28 mouse cellular contexts compared by ENCODE assay signal in the genomic region with DNA sequence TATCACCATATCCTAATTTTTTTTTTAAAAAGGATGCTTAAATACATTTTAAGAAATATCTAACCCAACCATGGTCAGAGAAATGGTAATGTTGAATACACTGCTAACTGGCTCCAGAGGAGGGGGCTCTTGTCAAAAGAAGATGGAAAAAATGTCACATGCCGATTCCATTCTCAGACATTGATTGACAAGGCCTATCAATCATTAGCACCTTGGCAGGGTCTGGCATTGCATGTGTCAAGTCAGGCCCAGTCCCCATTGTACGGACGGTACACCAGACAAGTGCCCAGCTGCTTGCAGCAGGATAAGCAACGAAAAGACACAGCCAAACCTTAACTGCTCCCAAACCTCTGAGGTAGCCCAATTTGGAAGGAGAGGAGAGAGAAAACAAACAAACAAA. TPM values are rescaled to one million over a fixed set of nuclear protein-coding genes. Genes with fewer than 3 reads are reported as not detected.
A peak's percentile ranks its signal among the peaks of the same experiment; 100 is the strongest.
DNase-seq lines count a peak whose midpoint lies in the region; TF ChIP-seq lines count a peak whose summit lies in the region.
"Had no signal": no experiment of that assay in that cellular context is flagged by ENCODE, and none has a peak within 500 bp of the region (broad histone marks: within the 10 kb centered on the region; RNA-seq: fewer than 3 reads in every experiment).

No protein-coding gene starts in this region.

- no peak overlapping the region for H3K4me3 ChIP-seq in gastrocnemius, adult 2 months
- no peak overlapping the region for H3K4me3 ChIP-seq in left cerebral cortex, adult 2 months
- no peak overlapping the region for H3K4me3 ChIP-seq in CH12.LX (replicated peaks in 1 of 3; ENCODE audit: low read depth in 2 of 3, low read length in 2 of 3, poor library complexity in 1 of 3)
- H3K4me3 ChIP-seq: heart, embryonic 15.5 days; hindbrain, embryonic 15.5 days; limb, embryonic 13.5 days; liver, embryonic 15.5 days; midbrain, embryonic 10.5 days; neural tube, embryonic 15.5 days had no signal

- no peaks in the 10 kb centered on the region for H3K9me3 ChIP-seq in CH12.LX (replicated peaks; ENCODE audit: low read length)
- H3K9me3 ChIP-seq: heart, embryonic 15.5 days; hindbrain, embryonic 15.5 days; limb, embryonic 13.5 days; liver, embryonic 15.5 days; midbrain, embryonic 10.5 days; neural tube, embryonic 15.5 days had no signal

- H3K4me1 ChIP-seq in CH12.LX (ENCODE audit: control insufficient read depth in 1 of 2, insufficient read depth in 2 of 2) = peaks cover 13 to 39% of the 10 kb centered on the region in 2 experiments

- TF ChIP-seq POLR2A in CH12.LX (IDR thresholded peaks at IDR 0.05; ENCODE audit: low read depth, low read length) = no peak

- peaks cover 6 to 28% of the 10 kb centered on the region in 2 experiments for H3K36me3 ChIP-seq in CH12.LX (replicated peaks in 1 of 2; ENCODE audit: control insufficient read depth in 1 of 2, insufficient read depth in 1 of 2, low read length in 1 of 2)

- DNase-seq in gastrocnemius, adult 2 months = peak; percentile 29
- DNase-seq in gastrocnemius, postnatal 10 days = no peak
- DNase-seq in kidney, adult 8-10 months = peak; percentile 70 to 76
- no peak for DNase-seq in kidney, postnatal 10 days
- DNase-seq in left cerebral cortex, adult 2 months (ENCODE audit: extremely low spot score in 1 of 2, low spot score in 2 of 2) = no peak
- DNase-seq in left cerebral cortex, adult 8-10 months (ENCODE audit: low spot score in 2 of 2) = no peak
- DNase-seq in CH12.LX (ENCODE audit: extremely low read depth) = no peak
- no peak for DNase-seq in neural tube, embryonic 10.5 days (ENCODE audit: extremely low spot score, low spot score)
- DNase-seq: adrenal gland, adult 8-10 months; gastrocnemius, postnatal 14 days; layer of hippocampus, postnatal 36 days; thymus, adult 2 months had no signal

- TF ChIP-seq RAD21 in CH12.LX (IDR thresholded peaks at IDR 0.05; ENCODE audit: low read depth, low read length) = peak; percentile 48

- no peak for TF ChIP-seq EP300 in CH12.LX (IDR thresholded peaks at IDR 0.05; ENCODE audit: low read length)

- intact Hi-C loops in gastrocnemius, adult 2 months (cut with DNase I) = loop anchor here (5.0 kb wide), 1 partner anchor 37 kb away; no protein-coding TSS in a partner anchor
- intact Hi-C loops in left cerebral cortex, adult 2 months (cut with DNase I) = no loop called here

- H3K4me2 ChIP-seq in CH12.LX (ENCODE audit: insufficient read depth, low read depth, poor library complexity, severe bottlenecking) = peak overlapping the region; percentile 65
- H3K4me2 ChIP-seq: heart, embryonic 15.5 days; hindbrain, embryonic 15.5 days; limb, embryonic 13.5 days; liver, embryonic 15.5 days; neural tube, embryonic 15.5 days had no signal

- in situ Hi-C loops in CH12.LX (cut with MboI; ENCODE audit: low pct_ligation_motif_present, low pct_unique_long_range_greater_than_20kb, low sequenced_read_pairs) = no loop called here

- H3K79me2 ChIP-seq in CH12.LX (replicated peaks; ENCODE audit: control insufficient read depth, extremely low read depth, insufficient read depth, poor library complexity, severe bottlenecking) = no peaks in the 10 kb centered on the region; the same call in none of the 2 replicates

- H3K27me3 ChIP-seq in CH12.LX (replicated peaks) = no peaks in the 10 kb centered on the region
- H3K27me3 ChIP-seq: heart, embryonic 15.5 days; hindbrain, embryonic 15.5 days; limb, embryonic 13.5 days; liver, embryonic 15.5 days; neural tube, embryonic 15.5 days had no signal

- peak overlapping the region; percentile 98 for H3K27ac ChIP-seq in gastrocnemius, adult 2 months
- peak overlapping the region; percentile 98 for H3K27ac ChIP-seq in left cerebral cortex, adult 2 months
- H3K27ac ChIP-seq in CH12.LX (ENCODE audit: insufficient read depth, low read depth) = peak overlapping the region; percentile 56
- H3K27ac ChIP-seq: hindbrain, embryonic 15.5 days; limb, embryonic 13.5 days; liver, embryonic 15.5 days; midbrain, embryonic 10.5 days; stomach, postnatal 0 days had no signal

- no peak overlapping the region for H3K9ac ChIP-seq in CH12.LX (ENCODE audit: insufficient read depth, low read depth)
- H3K9ac ChIP-seq: heart, embryonic 15.5 days; hindbrain, embryonic 15.5 days; limb, embryonic 13.5 days; liver, embryonic 15.5 days; neural tube, embryonic 15.5 days had no signal

- no peak for TF ChIP-seq CTCF in gastrocnemius, adult 2 months (IDR thresholded peaks at IDR 0.05)
- no peak for TF ChIP-seq CTCF in left cerebral cortex, adult 2 months (IDR thresholded peaks at IDR 0.05)
- peak in 1 of 2 experiments; percentile 57; a peak in 2 of 4 replicates for TF ChIP-seq CTCF in CH12.LX (conservative IDR thresholded peaks at IDR 0.05 in 1 of 2, IDR thresholded peaks at IDR 0.05 in 1 of 2; ENCODE audit: low read depth in 2 of 2, low read length in 2 of 2)

- dilution Hi-C loops in CH12.LX (cut with MboI; ENCODE audit: extremely low pct_ligation_motif_present, extremely low pct_unique_long_range_greater_than_20kb, low sequenced_read_pairs) = no loop called here

TF ChIP-seq in CH12.LX, 34 proteins besides CTCF, POLR2A, EP300 and RAD21:
- 0 out of 2 replicates have a peak, but pooled peaks have one; percentile 41 for TF ChIP-seq MYC (IDR thresholded peaks at IDR 0.05; ENCODE audit: low read depth, low read length)
- TF ChIP-seq USF2 (conservative IDR thresholded peaks at IDR 0.05; ENCODE audit: low read depth, low read length) = no peak
- peak; percentile 36; the same call in 1 of the 2 replicates for TF ChIP-seq BHLHE40 (IDR thresholded peaks at IDR 0.05; ENCODE audit: low read depth, low read length)
- no peak for TF ChIP-seq IRF4 (IDR thresholded peaks at IDR 0.05; ENCODE audit: low read depth, low read length)

RNA-seq across cellular contexts. Expression of a gene that starts 22.0 kb away (rescaled TPM):
- under 1 TPM in 1 of 2 experiments, not detected in 1; 0.22 TPM for total RNA-seq in gastrocnemius, adult 2 months (2021)
- total RNA-seq in gastrocnemius, postnatal 10 days (2021) = not detected
- total RNA-seq in left cerebral cortex, adult 2 months (2021) = not detected
- total RNA-seq in left cerebral cortex, adult 8-10 months (2022) = not detected
- total RNA-seq in CH12.LX (2012; rRNA removed) = not detected in 2 replicates
- not detected in 2 replicates for total RNA-seq in CH12.LX (2014; rRNA removed)
- not detected in 2 replicates for polyA plus RNA-seq in CH12.LX (2012; ENCODE audit: insufficient read length, low read depth)
- total RNA-seq: gastrocnemius, postnatal 14 days; heart, adult 18-20 months; hematopoietic stem cell, adult 5-6 weeks; layer of hippocampus, adult 18-20 months; layer of hippocampus, postnatal 36 days; left cerebral cortex, postnatal 25 days; midbrain, postnatal 0 days had no signal
- polyA plus RNA-seq: embryonic facial prominence, embryonic 14.5 days; forebrain, embryonic 14.5 days; hindbrain, embryonic 15.5 days; liver, embryonic 15.5 days; lung, embryonic 16.5 days; midbrain, embryonic 10.5 days; midbrain, postnatal 0 days; neural tube, embryonic 15.5 days; stomach, postnatal 0 days; thymus, adult 2 months; urinary bladder, adult 2 months had no signal

RNA-seq across cellular contexts. Expression of a gene that starts 44.1 kb away (rescaled TPM):
- total RNA-seq in gastrocnemius, adult 2 months (2021) = 10 to 100 TPM; 56.6 to 59.6 TPM
- total RNA-seq in gastrocnemius, postnatal 10 days (2021) = 10 to 100 TPM; 38.3 to 50.8 TPM
- total RNA-seq in left cerebral cortex, adult 2 months (2021) = 100 to 1,000 TPM; 179 to 199 TPM
- 100 to 1,000 TPM; 138 to 154 (median 144) TPM for total RNA-seq in left cerebral cortex, adult 8-10 months (2022)
- total RNA-seq in CH12.LX (2012; rRNA removed) (5.7 and 9.7 TPM in 2 replicates), CH12.LX (2014; rRNA removed) (1.2 and 1.7 TPM in 2 replicates)
- 3.7 TPM in 2 replicates for polyA plus RNA-seq in CH12.LX (2012; ENCODE audit: insufficient read length, low read depth)

Comparison
In these comparisons a context has a peak if more than half of its experiments do, and no peak if none do; other contexts are left out.
1. DNase-seq: peak in gastrocnemius, adult 2 months (single experiment) and kidney, adult 8-10 months (2 of 2); none in gastrocnemius, postnatal 10 days (single experiment), kidney, postnatal 10 days (single experiment), left cerebral cortex, adult 2 months (0 of 2), left cerebral cortex, adult 8-10 months (0 of 2), CH12.LX (single experiment) and neural tube, embryonic 10.5 days (single experiment).
2. Peak in every context shown above with its lines, with median percentiles within 50 percentile points of each other: H3K27ac ChIP-seq.